Mouse (Mus musculus) lung, postnatal 0 days (tissue): ENCODE measurements around the gene Tshr.

Experiments
- CTCF ChIP-seq: IDR thresholded peaks from 2 replicates; pipeline ENCODE4 v1.5.1; 2016; ENCODE audit warnings: antibody characterized with exemption, mild to moderate bottlenecking
- EP300 ChIP-seq: IDR thresholded peaks from 2 replicates; pipeline ENCODE4 v1.6.1; 2016; ENCODE audit warnings: antibody characterized with exemption, mild to moderate bottlenecking, control low read depth

DNA sequence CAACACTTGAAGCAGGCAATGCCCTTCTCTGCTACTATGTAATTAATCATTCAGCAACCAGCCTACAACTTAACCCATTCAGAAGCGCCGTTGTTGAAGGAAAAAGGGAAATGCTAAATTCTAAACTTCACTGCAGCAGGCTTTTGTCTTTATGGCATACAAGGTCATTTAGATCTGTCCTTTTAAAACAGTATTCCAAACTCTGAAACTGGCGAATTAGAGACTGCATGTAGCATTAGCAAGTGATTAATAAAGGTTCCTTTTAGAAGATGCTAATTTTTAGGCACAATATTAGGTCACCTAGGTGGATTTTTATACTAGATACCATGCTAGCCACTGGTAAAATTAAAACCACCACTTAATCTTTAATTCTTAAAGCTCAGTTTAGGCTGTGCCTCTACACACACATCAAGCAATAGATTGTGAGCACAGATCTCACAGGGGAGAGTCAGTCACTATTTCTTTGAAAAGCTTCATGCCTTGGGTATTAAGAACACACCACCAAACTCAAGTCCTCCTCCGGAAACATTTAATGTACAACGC lies 203.2 kb downstream of the Tshr start:
- TF ChIP-seq CTCF (no peak), EP300 (no peak)
